Mouse (Mus musculus): ENCODE measurements at regions not wholly inside any gene's neighbourhood (a gene's known extent, or its start where the extent isn't known, plus 50 kb on each side); places are given as distances from the start of the nearest gene placed in this dataset.
"Not testable (repeated sequence)": the region's sequence is repeated elsewhere in the genome, so short reads cannot be mapped to it uniquely, and the experiment has no call there.

GRCm38 (mm10) chr13:52239563-52239962, 291.5 kb downstream of the Diras2 start:
- H3K27ac ChIP-seq (replicated peaks; ENCODE audit: low read depth, low read length): no peak overlapping the region
- peaks cover 6% of the 10 kb centered on the region; the same call in 1 of the 2 replicates for H3K4me1 ChIP-seq (ENCODE audit: control insufficient read depth, insufficient read depth, insufficient read length, low read length)
- no peak overlapping the region for H3K4me3 ChIP-seq (ENCODE audit: insufficient read depth, low read depth, low read length)

- no peak overlapping the region for H3K4me3 ChIP-seq (ENCODE audit: insufficient read depth, low read depth, low read length)
- H3K27ac ChIP-seq (replicated peaks; ENCODE audit: low read depth, low read length): no peak overlapping the region
- H3K4me1 ChIP-seq (ENCODE audit: control insufficient read depth, insufficient read depth, insufficient read length, low read length): no peaks in the 10 kb centered on the region
Observed at GRCm38 (mm10) chr13:52241761-52242160, 289.3 kb downstream of the Diras2 start.

- Histone ChIP-seq H3K27ac (replicated peaks; ENCODE audit: low read depth, low read length) (no peak overlapping the region), H3K4me3 (ENCODE audit: insufficient read depth, low read depth, low read length) (no peak overlapping the region), H3K4me1 (ENCODE audit: control insufficient read depth, insufficient read depth, insufficient read length, low read length) (no peaks in the 10 kb centered on the region)
Observed at GRCm38 (mm10) chr13:52249492-52249891, 281.6 kb downstream of the Diras2 start.

GRCm38 (mm10) chr13:52250371-52250770, 280.7 kb downstream of the Diras2 start:
- Histone ChIP-seq H3K4me3 (ENCODE audit: insufficient read depth, low read depth, low read length) (no peak overlapping the region), H3K4me1 (ENCODE audit: control insufficient read depth, insufficient read depth, insufficient read length, low read length) (no peaks in the 10 kb centered on the region), H3K27ac (replicated peaks; ENCODE audit: low read depth, low read length) (no peak overlapping the region)

- Histone ChIP-seq H3K27ac (replicated peaks; ENCODE audit: low read depth, low read length) (no peak overlapping the region), H3K4me1 (ENCODE audit: control insufficient read depth, insufficient read depth, insufficient read length, low read length) (no peaks in the 10 kb centered on the region), H3K4me3 (ENCODE audit: insufficient read depth, low read depth, low read length) (no peak overlapping the region)
Observed at GRCm38 (mm10) chr13:52252303-52252702, 278.8 kb downstream of the Diras2 start.

- not testable (repeated sequence) for H3K4me3 ChIP-seq (ENCODE audit: insufficient read depth, low read depth, low read length)
Observed at GRCm38 (mm10) chr13:52252726-52253125, 278.4 kb downstream of the Diras2 start.

GRCm38 (mm10) chr13:52253138-52253537, 277.9 kb downstream of the Diras2 start:
- Histone ChIP-seq H3K27ac (replicated peaks; ENCODE audit: low read depth, low read length) (no peak overlapping the region), H3K4me3 (ENCODE audit: insufficient read depth, low read depth, low read length) (no peak overlapping the region), H3K4me1 (ENCODE audit: control insufficient read depth, insufficient read depth, insufficient read length, low read length) (no peaks in the 10 kb centered on the region)

More at GRCm38 (mm10) chr13:52252726-52253125, 278.4 kb downstream of the Diras2 start:
- not testable (repeated sequence) for H3K27ac ChIP-seq (replicated peaks; ENCODE audit: low read depth, low read length); H3K4me1 ChIP-seq (ENCODE audit: control insufficient read depth, insufficient read depth, insufficient read length, low read length)

GRCm38 (mm10) chr13:52254185-52254584, 276.9 kb downstream of the Diras2 start:
- Histone ChIP-seq H3K4me1 (ENCODE audit: control insufficient read depth, insufficient read depth, insufficient read length, low read length) (no peaks in the 10 kb centered on the region), H3K27ac (replicated peaks; ENCODE audit: low read depth, low read length) (no peak overlapping the region), H3K4me3 (ENCODE audit: insufficient read depth, low read depth, low read length) (no peak overlapping the region)

GRCm38 (mm10) chr13:52255697-52256096, 275.4 kb downstream of the Diras2 start:
- Histone ChIP-seq H3K4me3 (ENCODE audit: insufficient read depth, low read depth, low read length) (no peak overlapping the region), H3K4me1 (ENCODE audit: control insufficient read depth, insufficient read depth, insufficient read length, low read length) (no peaks in the 10 kb centered on the region), H3K27ac (replicated peaks; ENCODE audit: low read depth, low read length) (no peak overlapping the region)

GRCm38 (mm10) chr13:52258373-52258772, 272.7 kb downstream of the Diras2 start:
- no peak overlapping the region for H3K4me3 ChIP-seq (ENCODE audit: insufficient read depth, low read depth, low read length)
- no peaks in the 10 kb centered on the region for H3K4me1 ChIP-seq (ENCODE audit: control insufficient read depth, insufficient read depth, insufficient read length, low read length)
- no peak overlapping the region for H3K27ac ChIP-seq (replicated peaks; ENCODE audit: low read depth, low read length)

- H3K27ac ChIP-seq (replicated peaks; ENCODE audit: low read depth, low read length): no peak overlapping the region
- H3K4me3 ChIP-seq (ENCODE audit: insufficient read depth, low read depth, low read length): no peak overlapping the region
- H3K4me1 ChIP-seq (ENCODE audit: control insufficient read depth, insufficient read depth, insufficient read length, low read length): no peaks in the 10 kb centered on the region
Observed at GRCm38 (mm10) chr13:52262949-52263550, 268.0 kb downstream of the Diras2 start.

GRCm38 (mm10) chr13:52268279-52268678, 262.8 kb downstream of the Diras2 start:
- no peak overlapping the region for H3K27ac ChIP-seq (replicated peaks; ENCODE audit: low read depth, low read length)
- no peaks in the 10 kb centered on the region for H3K4me1 ChIP-seq (ENCODE audit: control insufficient read depth, insufficient read depth, insufficient read length, low read length)
- H3K4me3 ChIP-seq (ENCODE audit: insufficient read depth, low read depth, low read length): no peak overlapping the region

- no peak overlapping the region for H3K27ac ChIP-seq (replicated peaks; ENCODE audit: low read depth, low read length)
- H3K4me1 ChIP-seq (ENCODE audit: control insufficient read depth, insufficient read depth, insufficient read length, low read length): no peaks in the 10 kb centered on the region
- no peak overlapping the region for H3K4me3 ChIP-seq (ENCODE audit: insufficient read depth, low read depth, low read length)
Observed at GRCm38 (mm10) chr13:52273502-52274246, 257.4 kb downstream of the Diras2 start.

GRCm38 (mm10) chr13:52275196-52275595, 255.9 kb downstream of the Diras2 start:
- no peak overlapping the region for H3K4me3 ChIP-seq (ENCODE audit: insufficient read depth, low read depth, low read length)
- no peak overlapping the region for H3K27ac ChIP-seq (replicated peaks; ENCODE audit: low read depth, low read length)
- H3K4me1 ChIP-seq (ENCODE audit: control insufficient read depth, insufficient read depth, insufficient read length, low read length): no peaks in the 10 kb centered on the region

GRCm38 (mm10) chr13:52275675-52276074, 255.4 kb downstream of the Diras2 start:
- H3K4me1 ChIP-seq (ENCODE audit: control insufficient read depth, insufficient read depth, insufficient read length, low read length): no peaks in the 10 kb centered on the region
- no peak overlapping the region for H3K4me3 ChIP-seq (ENCODE audit: insufficient read depth, low read depth, low read length)
- H3K27ac ChIP-seq (replicated peaks; ENCODE audit: low read depth, low read length): no peak overlapping the region

GRCm38 (mm10) chr13:52277195-52277594, 253.9 kb downstream of the Diras2 start:
- no peak overlapping the region for H3K27ac ChIP-seq (replicated peaks; ENCODE audit: low read depth, low read length)
- H3K4me3 ChIP-seq (ENCODE audit: insufficient read depth, low read depth, low read length): no peak overlapping the region
- H3K4me1 ChIP-seq (ENCODE audit: control insufficient read depth, insufficient read depth, insufficient read length, low read length): no peaks in the 10 kb centered on the region
